Mouse (Mus musculus) skeletal muscle tissue, postnatal 0 days (tissue): ENCODE results near the gene Tgfbr1. TPM values are rescaled to one million over a fixed set of nuclear protein-coding genes. Genes with fewer than 3 reads are reported as not detected.

ENCODE experiments used
- polyA plus RNA-seq: library from polyadenylated mRNA; unstranded; fragments of >200 nt; fragmentation: Nextera tagmentation; extraction: Ambion mirVana; gene quantifications from 2 replicates; pipeline ENCODE4 v1.2.1, GENCODE M21; 2015

Gene Tgfbr1
- polyA plus RNA-seq: 11.9 and 14.2 TPM in 2 replicates

DNA sequence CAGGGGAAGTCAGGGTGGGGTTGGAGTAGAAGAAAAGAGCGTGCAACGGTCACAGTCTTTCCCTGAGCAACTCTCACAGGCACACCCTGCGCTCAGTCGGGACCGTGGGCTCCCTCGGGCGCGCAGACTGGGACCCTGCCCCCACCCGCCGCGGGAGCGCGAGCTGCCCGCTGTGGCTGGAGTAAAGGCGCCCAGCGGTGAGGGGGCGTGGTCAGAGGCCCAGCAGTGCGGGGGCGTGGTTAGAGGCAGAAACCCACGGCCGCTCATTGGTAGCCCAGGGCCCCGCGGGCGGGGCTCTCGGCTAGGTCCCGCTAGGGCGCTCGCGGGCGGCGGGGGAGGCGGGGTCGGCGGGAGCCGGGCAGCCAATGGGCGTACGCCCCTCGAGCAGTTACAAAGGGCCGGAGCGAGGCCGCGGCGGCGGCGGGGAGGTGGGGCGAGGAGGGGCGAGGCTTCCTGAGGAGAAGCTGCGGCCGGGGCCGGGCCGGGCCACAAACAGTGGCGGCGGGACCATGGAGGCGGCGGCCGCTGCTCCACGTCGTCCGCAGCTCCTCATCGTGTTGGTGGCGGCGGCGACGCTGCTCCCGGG lies at the start of gene Tgfbr1:
TSS of gene Tgfbr1 (plus strand) at position 420 of the 586 bp plus-strand sequence.

Other genes with a start within 250 kb of the Tgfbr1 start
- gene Col15a1, start 145.1 kb upstream of the Tgfbr1 start, polyA plus RNA-seq: 29.3 and 39.7 TPM in 2 replicates
- gene Alg2, start 121.1 kb downstream of the Tgfbr1 start, polyA plus RNA-seq: 18.3 and 22.2 TPM in 2 replicates
- 119 and 180 TPM in 2 replicates for gene Sec61b, start 121.4 kb downstream of the Tgfbr1 start, polyA plus RNA-seq